Mouse (Mus musculus): ENCODE measurements at regions not wholly inside any gene's neighbourhood (a gene's known extent, or its start where the extent isn't known, plus 50 kb on each side); places are given as distances from the start of the nearest gene placed in this dataset.

GRCm38 (mm10) chr8:26906257-26906656 is 70.9 kb upstream of the Zfp703 start:
- TF ChIP-seq CTCF (IDR thresholded peaks at IDR 0.05; ENCODE audit: low read depth, low read length) (no peak), GATA1 (IDR thresholded peaks at IDR 0.05; ENCODE audit: borderline replicate concordance, low read length) (no peak)
